Mouse (Mus musculus) C2C12 (cell line): ENCODE results near the gene Dysf.

Experiments used
- CTCF ChIP-seq: IDR thresholded peaks from one replicate; pipeline ENCODE4 v1.5.1; 2011; ENCODE audit not compliant: control insufficient read depth, insufficient read depth, insufficient read length
- USF1 ChIP-seq: IDR thresholded peaks from one replicate; pipeline ENCODE4 v1.6.1; 2011; ENCODE audit warnings: low read depth, mild to moderate bottlenecking, control low read depth, moderate library complexity

GRCm38 (mm10) chr6:84148470-84148869 is 140.1 kb downstream of the Dysf start:
- TF ChIP-seq CTCF (no peak), USF1 (no peak)
